ENCODE assay signal across 23 mouse cellular contexts in genomic region chr3:112688151-112688550, GRCm38 (mm10).
"Had no signal": no experiment of that assay in that cellular context is flagged by ENCODE, and none has a peak within 500 bp of the region (broad histone marks: within the 10 kb centered on the region; RNA-seq: fewer than 3 reads in every experiment).

No protein-coding gene starts in this region.

- H3K4me3 ChIP-seq: heart, embryonic 10.5 days; heart, embryonic 12.5 days; hindbrain, embryonic 10.5 days; hindbrain, embryonic 13.5 days; intestine, embryonic 15.5 days; left cerebral cortex, adult 2 months; limb, embryonic 10.5 days; limb, embryonic 12.5 days; liver, embryonic 13.5 days; liver, embryonic 15.5 days had no signal

- H3K4me2 ChIP-seq: heart, embryonic 12.5 days; hindbrain, embryonic 13.5 days; intestine, embryonic 15.5 days; limb, embryonic 12.5 days; liver, embryonic 11.5 days; liver, embryonic 13.5 days; liver, embryonic 15.5 days had no signal

- H3K4me1 ChIP-seq: heart, embryonic 10.5 days; heart, embryonic 12.5 days; hindbrain, embryonic 10.5 days; hindbrain, embryonic 13.5 days; intestine, embryonic 15.5 days; limb, embryonic 10.5 days; limb, embryonic 12.5 days; liver, embryonic 13.5 days; liver, embryonic 15.5 days had no signal

- H3K27me3 ChIP-seq: heart, embryonic 12.5 days; hindbrain, embryonic 13.5 days; intestine, embryonic 15.5 days; limb, embryonic 12.5 days; liver, embryonic 13.5 days; liver, embryonic 15.5 days had no signal

- H3K27ac ChIP-seq: heart, embryonic 10.5 days; hindbrain, embryonic 10.5 days; hindbrain, embryonic 13.5 days; intestine, embryonic 15.5 days; left cerebral cortex, adult 2 months; limb, embryonic 10.5 days; limb, embryonic 12.5 days; liver, embryonic 13.5 days; liver, embryonic 15.5 days had no signal

- DNase-seq: gastrocnemius, postnatal 25 days; heart, adult 18-20 months; heart, postnatal 10 days; heart, postnatal 4 days; kidney, adult 18-20 months; kidney, adult 8-10 months; kidney, postnatal 10 days; kidney, postnatal 36 days; liver; liver, embryonic 13.5 days had no signal

- ATAC-seq: hindbrain, embryonic 16.5 days; inflammation-experienced regulatory T-cells, adult 6 months; intestine, embryonic 15.5 days; intestine, postnatal 0 days had no signal

- H3K9ac ChIP-seq: heart, embryonic 12.5 days; hindbrain, embryonic 13.5 days; intestine, embryonic 15.5 days; limb, embryonic 12.5 days; liver, embryonic 13.5 days; liver, embryonic 15.5 days had no signal

- H3K36me3 ChIP-seq: heart, embryonic 10.5 days; heart, embryonic 12.5 days; hindbrain, embryonic 10.5 days; hindbrain, embryonic 13.5 days; intestine, embryonic 15.5 days; limb, embryonic 10.5 days; limb, embryonic 12.5 days; liver, embryonic 13.5 days; liver, embryonic 15.5 days had no signal

- H3K9me3 ChIP-seq: heart, embryonic 10.5 days; heart, embryonic 12.5 days; hindbrain, embryonic 10.5 days; hindbrain, embryonic 13.5 days; intestine, embryonic 15.5 days; limb, embryonic 10.5 days; limb, embryonic 12.5 days; liver, embryonic 13.5 days; liver, embryonic 15.5 days had no signal
